Mouse (Mus musculus) intestine, embryonic 16.5 days (tissue): Measurements from ENCODE around the gene Ppard. TPM values are rescaled to one million over a fixed set of nuclear protein-coding genes. Genes with fewer than 3 reads are reported as not detected.

Experiments used
- ATAC-seq: fragments of 200-750 bp; cut with Nextera tagmentation; 2 replicates; pipeline ENCODE4 v1.8.0; 2017; ENCODE audit warnings: moderate TSS enrichment, moderate library complexity
- H3K27ac ChIP-seq: fragments of 300-500 bp; sonication (generic); 2 replicates; pipeline ENCODE4 v1.5.1; 2014; ENCODE audit warnings: mild to moderate bottlenecking, low read length
- H3K27me3 ChIP-seq: fragments of 300-500 bp; sonication (generic); replicated peaks from 2 replicates; pipeline ENCODE4 v1.6.1; 2014; ENCODE audit warnings: low read length, control low read depth, mixed read lengths; ENCODE audit not compliant: control insufficient read depth, insufficient read depth
- H3K36me3 ChIP-seq: fragments of 300-500 bp; sonication (generic); 2 replicates; pipeline ENCODE4 v1.6.1; 2014; ENCODE audit warnings: low read length, control low read depth; ENCODE audit not compliant: control insufficient read depth, insufficient read depth
- H3K4me1 ChIP-seq: fragments of 300-500 bp; sonication (generic); 2 replicates; pipeline ENCODE4 v1.6.1; 2014; ENCODE audit warnings: low read length, control low read depth, mixed read lengths; ENCODE audit not compliant: control insufficient read depth, insufficient read depth
- H3K4me2 ChIP-seq: fragments of 300-500 bp; sonication (generic); 2 replicates; pipeline ENCODE4 v1.6.1; 2014; ENCODE audit warnings: low read depth, low read length, control low read depth
- H3K4me3 ChIP-seq: fragments of 300-500 bp; sonication (generic); 2 replicates; pipeline ENCODE4 v1.5.1; 2014; ENCODE audit warnings: mild to moderate bottlenecking, low read length
- H3K9ac ChIP-seq: fragments of 300-500 bp; sonication (generic); 2 replicates; pipeline ENCODE4 v1.6.1; 2014; ENCODE audit warnings: low read depth, low read length
- H3K9me3 ChIP-seq: fragments of 300-500 bp; sonication (generic); 2 replicates; pipeline ENCODE4 v1.6.1; 2016; ENCODE audit warnings: low read length, control low read depth; ENCODE audit not compliant: control insufficient read depth
- WGBS: fragments of 180-500 bp; shearing (Covaris S2); extraction: QIAGEN DNeasy Blood & Tissue Kit; methylation state at CpG from one replicate; pipeline ENCODE4 v1.1.7; 2014; 5-methylcytosine and 5-hydroxymethylcytosine counted together
- polyA plus RNA-seq: library from polyadenylated mRNA; unstranded; fragments of >200 nt; fragmentation: Nextera tagmentation; extraction: Ambion mirVana; gene quantifications from 2 replicates; pipeline ENCODE4 v1.2.1, GENCODE M21; 2015

The Ppard gene
- polyA plus RNA-seq, 1 experiment from 2014 or later, result 2.2 TPM

GRCm38 (mm10) chr17:28294449-28295333 is 62.2 kb downstream of the Ppard start:
- Histone ChIP-seq H3K36me3 (0 out of 2 replicates have a peak, but pooled peaks cover 8% of the 10 kb centered on the region), H3K4me1 (peaks cover 14% of the 10 kb centered on the region), H3K27ac (peak overlapping the region; percentile 5), H3K9me3 (no peaks in the 10 kb centered on the region), H3K9ac (no peak overlapping the region), H3K27me3 (no peaks in the 10 kb centered on the region), H3K4me2 (no peak overlapping the region), H3K4me3 (no peak overlapping the region)
- no peak; the same call in 1 of the 2 replicates for ATAC-seq
- 60% methylated on average over 17 of the region's 17 CpGs for WGBS

DNA sequence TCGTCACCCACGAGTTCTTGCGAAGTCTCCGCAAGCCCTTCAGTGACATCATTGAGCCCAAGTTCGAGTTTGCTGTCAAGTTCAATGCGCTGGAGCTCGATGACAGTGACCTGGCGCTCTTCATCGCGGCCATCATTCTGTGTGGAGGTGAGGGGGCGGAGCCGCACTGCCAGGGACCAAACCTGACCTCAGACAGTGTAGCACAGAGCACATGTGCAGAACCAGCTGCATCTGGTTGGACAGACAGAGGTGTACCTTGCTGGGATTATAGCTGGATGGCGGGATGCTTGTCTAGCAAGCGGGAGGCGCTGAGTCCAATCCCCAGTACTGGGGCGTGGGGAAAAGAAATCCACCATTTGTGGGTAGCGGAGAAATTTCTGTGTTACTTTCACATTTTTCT is 66.4 kb downstream of the Ppard start:
- Histone ChIP-seq H3K4me1 (peaks cover 14% of the 10 kb centered on the region), H3K36me3 (0 out of 2 replicates have a peak, but pooled peaks cover 4% of the 10 kb centered on the region), H3K9me3 (no peaks in the 10 kb centered on the region), H3K27me3 (no peaks in the 10 kb centered on the region), H3K4me2 (no peak overlapping the region), H3K9ac (no peak overlapping the region), H3K4me3 (no peak overlapping the region), H3K27ac (no peak overlapping the region)
- no peak for ATAC-seq
- 95% methylated on average over 17 of the region's 17 CpGs for WGBS

- no peaks in the 10 kb centered on the region for H3K27me3 ChIP-seq
- 47% methylated on average over 9 of the region's 11 CpGs for WGBS
- 0 out of 2 replicates have a peak overlapping the region, but pooled peaks have one; percentile 24 for H3K9ac ChIP-seq
- H3K27ac ChIP-seq, result peak overlapping the region; percentile 23; the same call in 1 of the 2 replicates
- 0 out of 2 replicates have a peak, but pooled peaks cover 4% of the 10 kb centered on the region for H3K36me3 ChIP-seq
- H3K4me1 ChIP-seq, result peaks cover 14% of the 10 kb centered on the region
- no peak overlapping the region for H3K4me2 ChIP-seq
- ATAC-seq, result 0 out of 2 replicates have a peak, but pooled peaks have one; percentile 25
- no peaks in the 10 kb centered on the region for H3K9me3 ChIP-seq
- no peak overlapping the region for H3K4me3 ChIP-seq
Measured at GRCm38 (mm10) chr17:28299669-28300320, 67.3 kb downstream of the Ppard start.

DNA sequence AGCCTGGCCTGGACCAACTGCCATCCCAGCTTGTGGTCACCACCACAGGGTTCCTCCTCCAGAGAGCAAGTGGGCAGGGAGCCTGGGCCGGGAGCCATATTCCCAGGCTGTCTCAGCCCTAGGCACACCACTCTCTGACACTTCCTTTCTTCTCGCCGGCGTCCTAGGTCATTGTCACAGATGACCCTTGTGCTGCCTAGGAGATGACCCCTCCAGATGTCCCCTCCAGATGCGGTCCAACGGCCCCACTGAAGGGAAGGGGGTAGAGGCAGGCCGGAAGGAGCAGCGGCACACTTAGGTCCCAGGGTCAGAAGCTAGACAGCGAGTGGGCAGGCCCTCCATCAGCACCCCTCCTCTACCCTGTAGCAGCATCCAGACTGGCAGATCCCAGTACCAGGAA is 67.8 kb downstream of the Ppard start:
- Histone ChIP-seq H3K27ac (no peak overlapping the region), H3K4me2 (no peak overlapping the region), H3K36me3 (0 out of 2 replicates have a peak, but pooled peaks cover 4% of the 10 kb centered on the region), H3K9me3 (no peaks in the 10 kb centered on the region), H3K4me1 (peaks cover 10% of the 10 kb centered on the region), H3K27me3 (no peaks in the 10 kb centered on the region), H3K9ac (0 out of 2 replicates have a peak overlapping the region, but pooled peaks have one; percentile 8), H3K4me3 (no peak overlapping the region)
- 45% methylated on average over 9 of the region's 9 CpGs for WGBS
- no peak for ATAC-seq

GRCm38 (mm10) chr17:28300850-28301249 is 68.3 kb downstream of the Ppard start:
- H3K4me1 ChIP-seq, result peaks cover 10% of the 10 kb centered on the region
- H3K27me3 ChIP-seq, result no peaks in the 10 kb centered on the region
- H3K27ac ChIP-seq, result no peak overlapping the region
- H3K4me3 ChIP-seq, result no peak overlapping the region
- 60% methylated on average over 3 of the region's 3 CpGs for WGBS
- 0 out of 2 replicates have a peak, but pooled peaks cover 4% of the 10 kb centered on the region for H3K36me3 ChIP-seq
- no peak overlapping the region for H3K4me2 ChIP-seq
- H3K9ac ChIP-seq, result no peak overlapping the region
- ATAC-seq, result no peak
- no peaks in the 10 kb centered on the region for H3K9me3 ChIP-seq

DNA sequence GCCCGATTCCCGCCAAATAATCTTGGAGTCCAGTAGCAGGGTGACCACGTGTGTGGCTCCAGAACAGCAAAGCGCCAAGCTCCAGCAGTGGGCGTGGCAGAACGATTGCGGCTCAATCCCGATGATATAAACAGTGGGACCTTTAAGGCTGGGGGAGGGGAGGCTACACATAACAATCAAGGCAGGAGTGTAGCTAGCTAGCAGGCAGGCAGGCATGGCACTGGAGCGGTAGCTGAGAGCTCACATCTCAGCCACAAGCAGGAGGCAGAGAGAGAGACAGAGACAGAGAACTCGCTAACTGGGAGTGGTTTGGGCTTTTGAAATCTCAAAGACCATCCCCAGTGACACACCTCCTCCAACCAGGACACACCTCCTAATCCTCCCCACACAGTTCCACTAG is 72.7 kb downstream of the Ppard start:
- no peak overlapping the region for H3K9ac ChIP-seq
- peaks cover 8% of the 10 kb centered on the region for H3K4me1 ChIP-seq
- no peak overlapping the region for H3K4me2 ChIP-seq
- no peaks in the 10 kb centered on the region for H3K36me3 ChIP-seq
- H3K4me3 ChIP-seq, result no peak overlapping the region
- H3K27ac ChIP-seq, result no peak overlapping the region
- WGBS, result 36% methylated on average over 10 of the region's 10 CpGs
- no peaks in the 10 kb centered on the region for H3K27me3 ChIP-seq
- no peaks in the 10 kb centered on the region for H3K9me3 ChIP-seq
- ATAC-seq, result no peak

DNA sequence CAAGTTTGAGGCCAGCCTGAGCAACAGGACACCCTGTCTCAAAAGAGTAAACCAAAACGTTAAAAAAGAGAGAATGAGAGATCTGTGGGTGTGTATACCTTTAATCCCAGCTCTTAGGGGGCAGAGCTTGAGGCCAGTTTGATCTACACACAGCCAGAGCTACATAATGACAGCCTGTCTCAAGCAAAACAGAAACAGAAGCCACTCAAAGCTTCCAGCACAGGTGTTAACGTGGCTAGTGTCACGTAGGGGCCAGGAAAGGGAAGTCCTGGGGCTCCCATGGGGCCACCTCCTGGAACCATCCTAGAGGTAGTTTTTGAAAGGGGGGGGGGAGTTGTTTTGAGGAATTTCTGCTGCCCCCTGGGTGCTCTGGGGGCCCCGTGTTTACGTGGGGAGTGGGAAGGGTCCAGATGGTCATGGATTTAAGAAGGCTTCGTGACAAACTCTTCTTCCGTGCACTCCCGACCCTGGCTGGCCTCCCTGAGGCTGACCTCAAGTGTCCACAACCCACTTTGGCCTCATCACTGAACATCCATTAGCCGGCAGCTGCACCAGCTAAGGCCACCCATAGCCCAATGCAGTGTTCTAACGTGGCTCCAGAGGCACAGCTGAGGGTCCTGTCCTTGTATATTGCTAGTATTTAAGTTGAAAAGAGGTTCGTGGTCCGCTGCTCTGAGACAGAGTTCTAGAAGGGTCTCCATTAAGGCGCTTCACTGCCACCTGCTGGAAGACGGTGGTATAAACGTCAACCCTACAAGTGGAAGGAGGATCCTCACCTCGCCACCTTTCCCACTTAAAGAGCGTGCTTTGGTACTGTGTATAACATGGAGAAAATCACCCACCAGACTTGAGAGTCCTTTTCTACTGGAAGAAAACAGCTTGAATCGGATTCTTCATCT is 76.0 kb downstream of the Ppard start:
- Histone ChIP-seq H3K27ac (no peak overlapping the region), H3K27me3 (no peaks in the 10 kb centered on the region), H3K36me3 (no peaks in the 10 kb centered on the region), H3K9me3 (no peaks in the 10 kb centered on the region), H3K4me3 (0 out of 2 replicates have a peak overlapping the region, but pooled peaks have one; percentile 11), H3K4me2 (peak overlapping the region; percentile 47; the same call in 1 of the 2 replicates), H3K4me1 (peaks cover 9% of the 10 kb centered on the region), H3K9ac (peak overlapping the region; percentile 55; the same call in 1 of the 2 replicates)
- no peak for ATAC-seq
- 14% methylated on average over 18 of the region's 18 CpGs for WGBS

DNA sequence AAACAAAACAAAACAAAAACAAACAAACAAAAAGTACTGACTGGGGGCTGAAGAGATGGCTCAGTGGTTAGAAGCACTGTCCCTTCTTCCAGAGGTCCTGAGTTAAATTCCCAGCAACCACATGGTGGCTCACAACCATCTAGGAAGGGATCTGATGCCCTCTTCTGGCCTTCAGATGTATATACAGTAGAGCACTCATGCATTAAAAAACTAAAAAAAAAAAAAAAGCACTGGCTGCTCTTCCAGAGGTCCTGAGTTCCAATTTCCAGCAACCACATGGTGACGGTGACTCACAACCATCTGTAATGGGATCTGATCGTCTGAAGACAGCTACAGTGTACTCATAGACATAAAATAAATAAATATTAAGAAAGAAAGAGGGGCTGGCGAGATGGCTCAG is 78.3 kb downstream of the Ppard start:
- Histone ChIP-seq H3K36me3 (no peaks in the 10 kb centered on the region), H3K27me3 (no peaks in the 10 kb centered on the region), H3K4me2 (no peak overlapping the region), H3K4me3 (no peak overlapping the region), H3K27ac (no peak overlapping the region), H3K9ac (no peak overlapping the region), H3K4me1 (peaks cover 24% of the 10 kb centered on the region), H3K9me3 (no peaks in the 10 kb centered on the region)
- 73% methylated on average over 3 of the region's 3 CpGs for WGBS
- no peak for ATAC-seq
